Mouse (Mus musculus): ENCODE measurements around the gene Col28a1.
A peak's percentile ranks its signal among the peaks of the same experiment; 100 is the strongest.

The Col28a1 gene

GRCm38 (mm10) chr6:8192517-8192916 is at the start of gene Col28a1:
Col28a1 (minus strand) TSS chr6:8192617.
- DNase-seq (ENCODE audit: low read depth, low spot score) = no peak

GRCm38 (mm10) chr6:8228596-8228995 is 36.2 kb upstream of the Col28a1 start:
- DNase-seq (ENCODE audit: low read depth, low spot score) = no peak

GRCm38 (mm10) chr6:8227035-8227434 is 34.6 kb upstream of the Col28a1 start:
- no peak for DNase-seq (ENCODE audit: low read depth, low spot score)

GRCm38 (mm10) chr6:8210661-8211060 is 18.2 kb upstream of the Col28a1 start:
- DNase-seq (ENCODE audit: low read depth, low spot score) = no peak

- DNase-seq (ENCODE audit: low read depth, low spot score) = no peak
Measured at GRCm38 (mm10) chr6:8209866-8210186, 17.4 kb upstream of the Col28a1 start.

GRCm38 (mm10) chr6:8209047-8209865 is 16.8 kb upstream of the Col28a1 start, which contains the start of gene Mios:
Mios (plus strand) TSS chr6:8209222.
- peak; percentile 93 for DNase-seq (ENCODE audit: low read depth, low spot score)

- DNase-seq (ENCODE audit: low read depth, low spot score) = no peak
Measured at GRCm38 (mm10) chr6:8189917-8190316, 2.5 kb downstream of the Col28a1 start.

- DNase-seq (ENCODE audit: low read depth, low spot score) = peak; percentile 4
Measured at GRCm38 (mm10) chr6:8188599-8189233, 3.7 kb downstream of the Col28a1 start.

- no peak for DNase-seq (ENCODE audit: low read depth, low spot score)
Measured at GRCm38 (mm10) chr6:8178397-8178941, 13.9 kb downstream of the Col28a1 start.

- no peak for DNase-seq (ENCODE audit: low read depth, low spot score)
Measured at GRCm38 (mm10) chr6:8176116-8176515, 16.3 kb downstream of the Col28a1 start.

- DNase-seq (ENCODE audit: low read depth, low spot score) = no peak
Measured at GRCm38 (mm10) chr6:8175346-8175745, 17.1 kb downstream of the Col28a1 start.

GRCm38 (mm10) chr6:8174062-8174461 is 18.4 kb downstream of the Col28a1 start:
- no peak for DNase-seq (ENCODE audit: low read depth, low spot score)

GRCm38 (mm10) chr6:8172101-8172500 is 20.3 kb downstream of the Col28a1 start:
- DNase-seq (ENCODE audit: low read depth, low spot score) = no peak

GRCm38 (mm10) chr6:8164741-8165140 is 27.7 kb downstream of the Col28a1 start:
- no peak for DNase-seq (ENCODE audit: low read depth, low spot score)

- DNase-seq (ENCODE audit: low read depth, low spot score) = no peak
Measured at GRCm38 (mm10) chr6:8160001-8160400, 32.4 kb downstream of the Col28a1 start.

GRCm38 (mm10) chr6:8157121-8157520 is 35.3 kb downstream of the Col28a1 start:
- DNase-seq (ENCODE audit: low read depth, low spot score) = no peak

- no peak for DNase-seq (ENCODE audit: low read depth, low spot score)
Measured at GRCm38 (mm10) chr6:8152551-8153361, 39.7 kb downstream of the Col28a1 start.

GRCm38 (mm10) chr6:8148916-8149315 is 43.5 kb downstream of the Col28a1 start:
- no peak for DNase-seq (ENCODE audit: low read depth, low spot score)

GRCm38 (mm10) chr6:8141881-8142280 is 50.5 kb downstream of the Col28a1 start:
- peak; percentile 55 for DNase-seq (ENCODE audit: low read depth, low spot score)

GRCm38 (mm10) chr6:8130149-8130548 is 62.3 kb downstream of the Col28a1 start:
- DNase-seq (ENCODE audit: low read depth, low spot score) = no peak

GRCm38 (mm10) chr6:8128164-8128563 is 64.3 kb downstream of the Col28a1 start:
- DNase-seq (ENCODE audit: low read depth, low spot score) = no peak

- DNase-seq (ENCODE audit: low read depth, low spot score) = no peak
Measured at GRCm38 (mm10) chr6:8126545-8126944, 65.9 kb downstream of the Col28a1 start.

Measured in ZHBTc4 (cell line).